Mouse (Mus musculus): ENCODE results near the gene Zc3h12a.

DNA sequence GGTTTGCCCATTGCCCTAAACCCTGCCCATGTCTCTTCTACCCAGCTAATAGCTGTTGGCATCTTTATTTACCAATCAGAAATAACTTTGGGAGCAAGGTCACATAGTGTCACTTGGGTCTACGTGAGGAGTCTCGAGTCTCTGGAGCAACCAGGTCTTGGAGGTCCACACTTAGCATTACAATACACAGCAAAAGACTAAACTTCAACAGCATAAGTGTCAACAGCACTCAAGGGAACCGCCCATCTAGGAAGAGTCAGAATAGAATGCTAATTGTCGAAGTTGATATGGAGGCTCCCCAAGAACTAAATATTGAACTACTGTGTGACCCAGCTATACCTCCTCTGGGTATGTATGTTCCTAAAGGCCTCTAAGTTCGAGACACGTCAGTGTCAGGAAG lies 37.2 kb upstream of the Zc3h12a start:
- TF ChIP-seq CTCF (IDR thresholded peaks at IDR 0.05; ENCODE audit: borderline replicate concordance, extremely low read depth, insufficient read depth, insufficient read length) (no peak), POLR2A (IDR thresholded peaks at IDR 0.05; ENCODE audit: borderline replicate concordance, extremely low read depth, insufficient read depth, insufficient read length, poor library complexity, severe bottlenecking) (no peak)
